Mouse (Mus musculus): ENCODE measurements around the gene Hoxd9. TPM values are rescaled to one million over a fixed set of nuclear protein-coding genes. Genes with fewer than 3 reads are reported as not detected.

Hoxd9 gene
- total and polyA plus RNA-seq, 2 experiments from 2014 or later: 0.12 to 0.84 TPM

GRCm38 (mm10) chr2:74667191-74667841 is 30.2 kb upstream of the Hoxd9 start:
- WGBS: 3% methylated on average over 36 of the region's 36 CpGs
- TF ChIP-seq CTCF (IDR thresholded peaks at IDR 0.05; ENCODE audit: low read depth): no peak
- no peak for TF ChIP-seq EP300 (IDR thresholded peaks at IDR 0.05; ENCODE audit: low read depth)
- peaks cover 99% of the 10 kb centered on the region for H3K27me3 ChIP-seq (ENCODE audit: control insufficient read depth, insufficient read depth, low read length)
- peaks cover 4% of the 10 kb centered on the region; the same call in 1 of the 2 replicates for H3K4me1 ChIP-seq (ENCODE audit: control insufficient read depth, insufficient read depth)
- H3K36me3 ChIP-seq (replicated peaks; ENCODE audit: control insufficient read depth, insufficient read depth, low read length): no peaks in the 10 kb centered on the region
- ATAC-seq (ENCODE audit: insufficient read depth, low read depth) (no peak), DNase-seq (ENCODE audit: low spot score) (no peak)
- H3K27ac ChIP-seq (ENCODE audit: low read depth): no peak overlapping the region
- no peaks in the 10 kb centered on the region for H3K9me3 ChIP-seq (replicated peaks; ENCODE audit: control insufficient read depth, low read length)
- no peak overlapping the region for H3K4me2 ChIP-seq (ENCODE audit: low read depth, low read length)
- H3K4me3 ChIP-seq (ENCODE audit: low read depth, low read length): no peak overlapping the region
- H3K9ac ChIP-seq (replicated peaks; ENCODE audit: low read depth, low read length): no peak overlapping the region

- DNase-seq (ENCODE audit: low spot score) (no peak), ATAC-seq (ENCODE audit: insufficient read depth, low read depth) (no peak; the same call in 1 of the 2 replicates)
- TF ChIP-seq CTCF (IDR thresholded peaks at IDR 0.05; ENCODE audit: low read depth) (no peak), EP300 (IDR thresholded peaks at IDR 0.05; ENCODE audit: low read depth) (no peak)
These were observed 29.6 kb upstream of the Hoxd9 start, which contains the start of gene Hoxd13 for GRCm38 (mm10) chr2:74667842-74668357. TSS of gene Hoxd13 (plus strand) at chr2:74668310.

GRCm38 (mm10) chr2:74668370-74669229 is 28.9 kb upstream of the Hoxd9 start:
- H3K27ac ChIP-seq (ENCODE audit: low read depth): no peak overlapping the region
- H3K27me3 ChIP-seq (ENCODE audit: control insufficient read depth, insufficient read depth, low read length): peaks cover 99% of the 10 kb centered on the region
- ATAC-seq (ENCODE audit: insufficient read depth, low read depth) (peak; percentile 44; the same call in 1 of the 2 replicates), DNase-seq (ENCODE audit: low spot score) (no peak)
- WGBS: under 1% methylated on average over 58 of the region's 74 CpGs
- H3K4me1 ChIP-seq (ENCODE audit: control insufficient read depth, insufficient read depth): peaks cover 8% of the 10 kb centered on the region; the same call in 1 of the 2 replicates
- H3K9ac ChIP-seq (replicated peaks; ENCODE audit: low read depth, low read length): no peak overlapping the region
- H3K4me3 ChIP-seq (ENCODE audit: low read depth, low read length): peak overlapping the region; percentile 51
- no peaks in the 10 kb centered on the region for H3K9me3 ChIP-seq (replicated peaks; ENCODE audit: control insufficient read depth, low read length)
- H3K4me2 ChIP-seq (ENCODE audit: low read depth, low read length): peak overlapping the region; percentile 68
- H3K36me3 ChIP-seq (replicated peaks; ENCODE audit: control insufficient read depth, insufficient read depth, low read length): no peaks in the 10 kb centered on the region
- TF ChIP-seq EP300 (IDR thresholded peaks at IDR 0.05; ENCODE audit: low read depth) (no peak), CTCF (IDR thresholded peaks at IDR 0.05; ENCODE audit: low read depth) (no peak)

More at GRCm38 (mm10) chr2:74667842-74668357, 29.6 kb upstream of the Hoxd9 start, which contains the start of gene Hoxd13:
- under 1% methylated on average over 28 of the region's 51 CpGs for WGBS
- Histone ChIP-seq H3K27ac (ENCODE audit: low read depth) (no peak within 1 kb of the TSS), H3K27me3 (ENCODE audit: control insufficient read depth, insufficient read depth, low read length) (peaks cover 99% of the 10 kb centered on the region), H3K9me3 (replicated peaks; ENCODE audit: control insufficient read depth, low read length) (no peaks in the 10 kb centered on the region), H3K4me1 (ENCODE audit: control insufficient read depth, insufficient read depth) (peaks cover 8% of the 10 kb centered on the region; the same call in 1 of the 2 replicates), H3K9ac (replicated peaks; ENCODE audit: low read depth, low read length) (no peak within 1 kb of the TSS), H3K4me2 (ENCODE audit: low read depth, low read length) (peak within 1 kb of the TSS; percentile 68), H3K4me3 (ENCODE audit: low read depth, low read length) (peak within 1 kb of the TSS; percentile 51), H3K36me3 (replicated peaks; ENCODE audit: control insufficient read depth, insufficient read depth, low read length) (no peaks in the 10 kb centered on the region)

- peaks cover 99% of the 10 kb centered on the region for H3K27me3 ChIP-seq (ENCODE audit: control insufficient read depth, insufficient read depth, low read length)
- no peak for TF ChIP-seq EP300 (IDR thresholded peaks at IDR 0.05; ENCODE audit: low read depth)
- DNase-seq (ENCODE audit: low spot score) (no peak), ATAC-seq (ENCODE audit: insufficient read depth, low read depth) (no peak)
- no peaks in the 10 kb centered on the region for H3K9me3 ChIP-seq (replicated peaks; ENCODE audit: control insufficient read depth, low read length)
- H3K4me3 ChIP-seq (ENCODE audit: low read depth, low read length): no peak overlapping the region
- H3K4me2 ChIP-seq (ENCODE audit: low read depth, low read length): no peak overlapping the region
- H3K4me1 ChIP-seq (ENCODE audit: control insufficient read depth, insufficient read depth): peaks cover 8% of the 10 kb centered on the region; the same call in 1 of the 2 replicates
- WGBS: 1% methylated on average over 3 of the region's 3 CpGs
- no peaks in the 10 kb centered on the region for H3K36me3 ChIP-seq (replicated peaks; ENCODE audit: control insufficient read depth, insufficient read depth, low read length)
- H3K27ac ChIP-seq (ENCODE audit: low read depth): no peak overlapping the region
- H3K9ac ChIP-seq (replicated peaks; ENCODE audit: low read depth, low read length): no peak overlapping the region
These were observed 28.3 kb upstream of the Hoxd9 start for GRCm38 (mm10) chr2:74669230-74669578.

GRCm38 (mm10) chr2:74669650-74670235 is 27.8 kb upstream of the Hoxd9 start:
- H3K9me3 ChIP-seq (replicated peaks; ENCODE audit: control insufficient read depth, low read length): no peaks in the 10 kb centered on the region
- H3K9ac ChIP-seq (replicated peaks; ENCODE audit: low read depth, low read length): no peak overlapping the region
- no peak for ATAC-seq (ENCODE audit: insufficient read depth, low read depth)
- peaks cover 8% of the 10 kb centered on the region; the same call in 1 of the 2 replicates for H3K4me1 ChIP-seq (ENCODE audit: control insufficient read depth, insufficient read depth)
- H3K4me3 ChIP-seq (ENCODE audit: low read depth, low read length): no peak overlapping the region
- DNase-seq (ENCODE audit: low spot score): no peak
- H3K27ac ChIP-seq (ENCODE audit: low read depth): no peak overlapping the region
- H3K36me3 ChIP-seq (replicated peaks; ENCODE audit: control insufficient read depth, insufficient read depth, low read length): no peaks in the 10 kb centered on the region
- WGBS: 3% methylated on average over 14 of the region's 14 CpGs
- peaks cover 99% of the 10 kb centered on the region for H3K27me3 ChIP-seq (ENCODE audit: control insufficient read depth, insufficient read depth, low read length)
- no peak for TF ChIP-seq CTCF (IDR thresholded peaks at IDR 0.05; ENCODE audit: low read depth)
- no peak for TF ChIP-seq EP300 (IDR thresholded peaks at IDR 0.05; ENCODE audit: low read depth)
- no peak overlapping the region for H3K4me2 ChIP-seq (ENCODE audit: low read depth, low read length)

Data from heart, postnatal 0 days (tissue).